Comparison of ENCODE assay signal across 28 mouse cellular contexts in the genomic region with DNA sequence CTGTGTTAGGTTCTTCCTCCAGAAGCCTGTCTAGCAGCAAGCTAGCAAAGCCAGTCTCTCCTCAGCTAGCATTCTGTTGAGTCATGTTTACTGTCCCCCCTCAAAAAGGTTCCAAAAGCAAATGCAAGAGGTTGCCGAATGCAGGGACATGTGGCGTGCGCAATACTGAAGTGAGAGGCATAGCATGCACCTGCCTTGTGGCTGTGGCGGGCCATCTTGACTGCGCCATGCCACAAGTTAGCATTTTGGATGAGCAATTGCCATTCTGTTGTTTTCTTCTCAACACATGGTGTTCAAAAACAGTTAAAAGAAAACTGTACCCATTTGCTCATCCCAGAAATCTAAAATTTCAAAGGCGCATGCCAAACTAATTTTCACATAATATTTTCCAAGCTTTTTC.
DNase-seq lines count a peak whose midpoint lies in the region; ATAC-seq and TF ChIP-seq lines count a peak whose summit lies in the region.
"Had no signal": no experiment of that assay in that cellular context is flagged by ENCODE, and none has a peak within 500 bp of the region (broad histone marks: within the 10 kb centered on the region; RNA-seq: fewer than 3 reads in every experiment).

No protein-coding gene starts in this region.

- dilution Hi-C loops in CH12.LX (cut with MboI; ENCODE audit: extremely low pct_ligation_motif_present, extremely low pct_unique_long_range_greater_than_20kb, low sequenced_read_pairs), result no loop called here

- in situ Hi-C loops in CH12.LX (cut with MboI; ENCODE audit: low pct_ligation_motif_present, low pct_unique_long_range_greater_than_20kb, low sequenced_read_pairs), result no loop called here

- H3K36me3 ChIP-seq in forebrain, embryonic 14.5 days (ENCODE audit: control insufficient read depth, insufficient read depth, low read length), result 0 out of 2 replicates have a peak, but pooled peaks cover 3% of the 10 kb centered on the region
- no peaks in the 10 kb centered on the region for H3K36me3 ChIP-seq in forebrain, embryonic 11.5 days (ENCODE audit: control insufficient read depth, insufficient read depth, low read length)
- H3K36me3 ChIP-seq in CH12.LX (replicated peaks in 1 of 2; ENCODE audit: control insufficient read depth in 1 of 2, insufficient read depth in 1 of 2, low read length in 1 of 2), result peaks cover 27 to 73% of the 10 kb centered on the region in 2 experiments
- no peaks in the 10 kb centered on the region for H3K36me3 ChIP-seq in midbrain, embryonic 11.5 days (ENCODE audit: control insufficient read depth, insufficient read depth, low read length)
- H3K36me3 ChIP-seq: embryonic facial prominence, embryonic 12.5 days; embryonic facial prominence, embryonic 15.5 days; heart, embryonic 12.5 days; heart, embryonic 15.5 days; hindbrain, embryonic 10.5 days; hindbrain, embryonic 13.5 days; intestine, embryonic 15.5 days had no signal

- no peak for DNase-seq in forebrain, embryonic 14.5 days (ENCODE audit: low spot score)
- DNase-seq in forebrain, embryonic 11.5 days (ENCODE audit: low spot score), result no peak
- peak; percentile 55 to 57 for DNase-seq in layer of hippocampus, adult 2 months (ENCODE audit: low spot score in 2 of 2)
- DNase-seq in layer of hippocampus, adult 9-10 months (ENCODE audit: low spot score), result no peak
- no peak for DNase-seq in CH12.LX (ENCODE audit: extremely low read depth)
- peak; percentile 39 for DNase-seq in brain, embryonic 14.5 days (ENCODE audit: low read depth)
- no peak for DNase-seq in urinary bladder, postnatal 36 days (ENCODE audit: low spot score in 2 of 2)
- DNase-seq in midbrain, embryonic 11.5 days (ENCODE audit: low spot score, missing footprints), result no peak
- DNase-seq: adrenal gland, adult 2 months; adrenal gland, postnatal 14 days; B cell, adult 2 months; cerebellum, adult 11 months; cerebellum, adult 2 months; cerebellum, adult 9-11 months; cerebellum, postnatal 25 days; gastrocnemius, postnatal 25 days; heart, adult 18-20 months; heart, postnatal 10 days; heart, postnatal 36 days; kidney, adult 11 months had no signal

- no peak for TF ChIP-seq CTCF in layer of hippocampus, adult 2 months (conservative IDR thresholded peaks at IDR 0.05)
- TF ChIP-seq CTCF in CH12.LX (conservative IDR thresholded peaks at IDR 0.05 in 1 of 2, IDR thresholded peaks at IDR 0.05 in 1 of 2; ENCODE audit: low read depth in 2 of 2, low read length in 2 of 2), result no peak
- no peak for TF ChIP-seq CTCF in brain, embryonic 14.5 days (IDR thresholded peaks at IDR 0.05; ENCODE audit: borderline replicate concordance, extremely low read depth, insufficient read depth, insufficient read length)

- H3K79me2 ChIP-seq in CH12.LX (replicated peaks; ENCODE audit: control insufficient read depth, extremely low read depth, insufficient read depth, poor library complexity, severe bottlenecking), result peaks cover 87% of the 10 kb centered on the region

- no peak overlapping the region for H3K9ac ChIP-seq in forebrain, embryonic 14.5 days (ENCODE audit: low read length)
- H3K9ac ChIP-seq in forebrain, embryonic 11.5 days (ENCODE audit: low read length), result no peak overlapping the region
- H3K9ac ChIP-seq in CH12.LX (ENCODE audit: insufficient read depth, low read depth), result no peak overlapping the region
- H3K9ac ChIP-seq in midbrain, embryonic 11.5 days (ENCODE audit: low read length), result no peak overlapping the region
- H3K9ac ChIP-seq: embryonic facial prominence, embryonic 12.5 days; embryonic facial prominence, embryonic 15.5 days; heart, embryonic 12.5 days; heart, embryonic 15.5 days; hindbrain, embryonic 13.5 days; intestine, embryonic 15.5 days had no signal

- ATAC-seq in forebrain, embryonic 14.5 days, result 0 out of 2 replicates have a peak, but pooled peaks have one; percentile 19
- no peak for ATAC-seq in forebrain, embryonic 11.5 days (replicated peaks; ENCODE audit: low FRiP score)
- no peak for ATAC-seq in midbrain, embryonic 11.5 days (ENCODE audit: low FRiP score)
- ATAC-seq: hindbrain, embryonic 16.5 days; intestine, embryonic 15.5 days had no signal

- TF ChIP-seq EP300 in CH12.LX (IDR thresholded peaks at IDR 0.05; ENCODE audit: low read length), result no peak

- H3K4me3 ChIP-seq in forebrain, embryonic 14.5 days (ENCODE audit: low read depth, low read length), result no peak overlapping the region
- H3K4me3 ChIP-seq in forebrain, embryonic 11.5 days (ENCODE audit: low read depth, low read length), result no peak overlapping the region
- H3K4me3 ChIP-seq in layer of hippocampus, adult 2 months, result no peak overlapping the region
- H3K4me3 ChIP-seq in CH12.LX (replicated peaks in 1 of 3; ENCODE audit: low read depth in 2 of 3, low read length in 2 of 3, poor library complexity in 1 of 3), result no peak overlapping the region
- no peak overlapping the region for H3K4me3 ChIP-seq in midbrain, embryonic 11.5 days (ENCODE audit: low read depth, low read length)
- H3K4me3 ChIP-seq: embryonic facial prominence, embryonic 12.5 days; embryonic facial prominence, embryonic 15.5 days; heart, embryonic 12.5 days; heart, embryonic 15.5 days; hindbrain, embryonic 10.5 days; hindbrain, embryonic 13.5 days; intestine, embryonic 15.5 days had no signal

- TF ChIP-seq RAD21 in CH12.LX (IDR thresholded peaks at IDR 0.05; ENCODE audit: low read depth, low read length), result no peak

- WGBS in forebrain, embryonic 14.5 days, result 89% methylated on average over 6 of the region's 6 CpGs
- 95% methylated on average over 6 of the region's 6 CpGs for WGBS in forebrain, embryonic 11.5 days
- 95% methylated on average over 6 of the region's 6 CpGs for WGBS in midbrain, embryonic 11.5 days

- no peaks in the 10 kb centered on the region for H3K27me3 ChIP-seq in forebrain, embryonic 14.5 days (replicated peaks; ENCODE audit: control insufficient read depth, insufficient read depth, low read length)
- no peaks in the 10 kb centered on the region for H3K27me3 ChIP-seq in forebrain, embryonic 11.5 days (ENCODE audit: control insufficient read depth, insufficient read depth, low read length)
- no peaks in the 10 kb centered on the region for H3K27me3 ChIP-seq in CH12.LX (replicated peaks)
- no peaks in the 10 kb centered on the region for H3K27me3 ChIP-seq in midbrain, embryonic 11.5 days (ENCODE audit: control insufficient read depth, insufficient read depth, low read length)
- H3K27me3 ChIP-seq: embryonic facial prominence, embryonic 12.5 days; embryonic facial prominence, embryonic 15.5 days; heart, embryonic 12.5 days; heart, embryonic 15.5 days; hindbrain, embryonic 13.5 days; intestine, embryonic 15.5 days had no signal

- H3K27ac ChIP-seq in forebrain, embryonic 14.5 days (ENCODE audit: low read depth, low read length), result no peak overlapping the region
- no peak overlapping the region for H3K27ac ChIP-seq in forebrain, embryonic 11.5 days (ENCODE audit: low read depth, low read length)
- peak overlapping the region; percentile 90 for H3K27ac ChIP-seq in layer of hippocampus, adult 2 months
- H3K27ac ChIP-seq in CH12.LX (ENCODE audit: insufficient read depth, low read depth), result peak overlapping the region; percentile 25; the same call in 1 of the 2 replicates
- no peak overlapping the region for H3K27ac ChIP-seq in midbrain, embryonic 11.5 days (ENCODE audit: low read depth, low read length)
- H3K27ac ChIP-seq: embryonic facial prominence, embryonic 12.5 days; embryonic facial prominence, embryonic 15.5 days; heart, embryonic 15.5 days; hindbrain, embryonic 10.5 days; hindbrain, embryonic 13.5 days; intestine, embryonic 15.5 days had no signal

- H3K4me2 ChIP-seq in forebrain, embryonic 14.5 days (ENCODE audit: low read length), result no peak overlapping the region
- no peak overlapping the region for H3K4me2 ChIP-seq in forebrain, embryonic 11.5 days (ENCODE audit: low read depth, low read length, severe bottlenecking)
- no peak overlapping the region for H3K4me2 ChIP-seq in CH12.LX (ENCODE audit: insufficient read depth, low read depth, poor library complexity, severe bottlenecking)
- no peak overlapping the region for H3K4me2 ChIP-seq in midbrain, embryonic 11.5 days
- H3K4me2 ChIP-seq: embryonic facial prominence, embryonic 12.5 days; embryonic facial prominence, embryonic 15.5 days; heart, embryonic 12.5 days; heart, embryonic 15.5 days; hindbrain, embryonic 13.5 days; intestine, embryonic 15.5 days had no signal

- H3K9me3 ChIP-seq in forebrain, embryonic 14.5 days (replicated peaks; ENCODE audit: control insufficient read depth, low read length), result no peaks in the 10 kb centered on the region
- H3K9me3 ChIP-seq in forebrain, embryonic 11.5 days (ENCODE audit: control insufficient read depth, low read length), result no peaks in the 10 kb centered on the region
- H3K9me3 ChIP-seq in CH12.LX (replicated peaks; ENCODE audit: low read length), result no peaks in the 10 kb centered on the region
- no peaks in the 10 kb centered on the region for H3K9me3 ChIP-seq in midbrain, embryonic 11.5 days (ENCODE audit: control insufficient read depth, low read length)
- H3K9me3 ChIP-seq: embryonic facial prominence, embryonic 12.5 days; embryonic facial prominence, embryonic 15.5 days; heart, embryonic 12.5 days; heart, embryonic 15.5 days; hindbrain, embryonic 10.5 days; hindbrain, embryonic 13.5 days; intestine, embryonic 15.5 days had no signal

- peaks cover 8% of the 10 kb centered on the region; the same call in 1 of the 2 replicates for H3K4me1 ChIP-seq in forebrain, embryonic 14.5 days (ENCODE audit: control insufficient read depth, insufficient read depth, low read length)
- H3K4me1 ChIP-seq in forebrain, embryonic 11.5 days (replicated peaks; ENCODE audit: control insufficient read depth, insufficient read depth, low read length), result no peaks in the 10 kb centered on the region
- peaks cover 17 to 83% of the 10 kb centered on the region in 2 experiments for H3K4me1 ChIP-seq in CH12.LX (ENCODE audit: control insufficient read depth in 1 of 2, insufficient read depth in 2 of 2)
- no peaks in the 10 kb centered on the region for H3K4me1 ChIP-seq in midbrain, embryonic 11.5 days (ENCODE audit: control insufficient read depth, insufficient read depth, low read length)
- H3K4me1 ChIP-seq: embryonic facial prominence, embryonic 12.5 days; embryonic facial prominence, embryonic 15.5 days; heart, embryonic 12.5 days; heart, embryonic 15.5 days; intestine, embryonic 15.5 days had no signal

- no peak; the same call in 1 of the 2 replicates for TF ChIP-seq POLR2A in CH12.LX (IDR thresholded peaks at IDR 0.05; ENCODE audit: low read depth, low read length)
- no peak for TF ChIP-seq POLR2A in brain, embryonic 14.5 days (IDR thresholded peaks at IDR 0.05; ENCODE audit: borderline replicate concordance, extremely low read depth, insufficient read depth, insufficient read length, poor library complexity, severe bottlenecking)

TF ChIP-seq in CH12.LX, 34 proteins besides CTCF, POLR2A, EP300 and RAD21 (continues in another document):
- no peak for TF ChIP-seq SIN3A (IDR thresholded peaks at IDR 0.05; ENCODE audit: low read length)
- no peak for TF ChIP-seq MAFK (IDR thresholded peaks at IDR 0.05; ENCODE audit: insufficient replicate concordance, low read length)
- no peak for TF ChIP-seq ZMIZ1 (IDR thresholded peaks at IDR 0.05; ENCODE audit: low read depth, low read length)
- TF ChIP-seq NELFE (IDR thresholded peaks at IDR 0.05; ENCODE audit: low read depth, low read length), result no peak
- TF ChIP-seq NRF1 (IDR thresholded peaks at IDR 0.05; ENCODE audit: low read depth, low read length), result no peak
- no peak for TF ChIP-seq SMC3 (IDR thresholded peaks at IDR 0.05; ENCODE audit: low read depth, low read length)

Comparison
In these comparisons a context has a peak if more than half of its experiments do, and no peak if none do; other contexts are left out.
1. DNase-seq: peak in layer of hippocampus, adult 2 months (2 of 2) and brain, embryonic 14.5 days (single experiment); none in forebrain, embryonic 14.5 days (single experiment), forebrain, embryonic 11.5 days (single experiment), layer of hippocampus, adult 9-10 months (single experiment), CH12.LX (single experiment), urinary bladder, postnatal 36 days (0 of 2) and midbrain, embryonic 11.5 days (single experiment).
2. H3K27ac ChIP-seq: peak in layer of hippocampus, adult 2 months (single experiment) and CH12.LX (single experiment); none in forebrain, embryonic 14.5 days (single experiment), forebrain, embryonic 11.5 days (single experiment) and midbrain, embryonic 11.5 days (single experiment).